Mouse (Mus musculus) neural tube, embryonic 15.5 days (tissue): ENCODE results near the gene Stx7. TPM values are rescaled to one million over a fixed set of nuclear protein-coding genes. Genes with fewer than 3 reads are reported as not detected.
"Not testable (repeated sequence)": the region's sequence is repeated elsewhere in the genome, so short reads cannot be mapped to it uniquely, and the experiment has no call there.

Experiments used
- ATAC-seq: fragments of 200-750 bp; cut with Nextera tagmentation; 2 replicates; pipeline ENCODE4 v1.8.0; 2017; ENCODE audit warnings: mild to moderate bottlenecking, moderate TSS enrichment, moderate library complexity; ENCODE audit not compliant: low FRiP score
- H3K27ac ChIP-seq: fragments of 300-500 bp; sonication (generic); replicated peaks from 2 replicates; pipeline ENCODE4 v1.5.1; 2015; ENCODE audit warnings: mild to moderate bottlenecking, inconsistent platforms
- H3K27me3 ChIP-seq: fragments of 300-500 bp; sonication (generic); replicated peaks from 2 replicates; pipeline ENCODE4 v1.6.1; 2015; ENCODE audit warnings: inconsistent platforms
- H3K36me3 ChIP-seq: fragments of 300-500 bp; sonication (generic); 2 replicates; pipeline ENCODE4 v1.6.1; 2015; ENCODE audit warnings: inconsistent platforms
- H3K4me1 ChIP-seq: fragments of 300-500 bp; sonication (generic); 2 replicates; pipeline ENCODE4 v1.6.1; 2015; ENCODE audit warnings: inconsistent platforms
- H3K4me2 ChIP-seq: fragments of 300-500 bp; sonication (generic); 2 replicates; pipeline ENCODE4 v1.6.1; 2015; ENCODE audit warnings: inconsistent platforms, mild to moderate bottlenecking, moderate library complexity
- H3K4me3 ChIP-seq: fragments of 300-500 bp; sonication (generic); replicated peaks from 2 replicates; pipeline ENCODE4 v1.5.1; 2015; ENCODE audit warnings: mild to moderate bottlenecking, inconsistent platforms
- H3K9ac ChIP-seq: fragments of 300-500 bp; sonication (generic); replicated peaks from 2 replicates; pipeline ENCODE4 v1.6.1; 2015; ENCODE audit warnings: mild to moderate bottlenecking, inconsistent platforms
- H3K9me3 ChIP-seq: fragments of 300-500 bp; sonication (generic); replicated peaks from 2 replicates; pipeline ENCODE4 v1.6.1; 2016; ENCODE audit warnings: inconsistent platforms
- WGBS: fragments of 180-500 bp; shearing (Covaris S2); methylation state at CpG from one replicate; pipeline ENCODE4 v1.1.7; 2015; ENCODE audit warnings: mixed read lengths; 5-methylcytosine and 5-hydroxymethylcytosine counted together
- polyA plus RNA-seq: library from polyadenylated mRNA; unstranded; fragments of >200 nt; fragmentation: Nextera tagmentation; extraction: Ambion mirVana; gene quantifications from 2 replicates; pipeline ENCODE4 v1.2.1, GENCODE M21; 2015

Gene Stx7
- 280 and 309 TPM in 2 replicates for polyA plus RNA-seq

GRCm38 (mm10) chr10:24149135-24149781 is at the start of gene Stx7:
Gene Stx7 (plus strand): TSS chr10:24149302.
- peak within 1 kb of the TSS; percentile 58 for H3K4me2 ChIP-seq
- peak; percentile 99 for ATAC-seq
- H3K27me3 ChIP-seq: no peaks in the 10 kb centered on the region
- H3K9ac ChIP-seq: peak within 1 kb of the TSS; percentile 71
- peak within 1 kb of the TSS; percentile 80 for H3K27ac ChIP-seq
- H3K4me3 ChIP-seq: peak within 1 kb of the TSS; percentile 81
- H3K36me3 ChIP-seq: no peaks in the 10 kb centered on the region
- no peaks in the 10 kb centered on the region for H3K9me3 ChIP-seq
- WGBS: 1% methylated on average over 38 of the region's 45 CpGs
- peaks cover 27% of the 10 kb centered on the region for H3K4me1 ChIP-seq

GRCm38 (mm10) chr10:24101812-24102211 is 47.3 kb upstream of the Stx7 start, which contains the start of gene Taar8c:
Gene Taar8c (minus strand): TSS chr10:24101912.
- not testable (repeated sequence) for H3K36me3 ChIP-seq, H3K9ac ChIP-seq, H3K4me1 ChIP-seq, H3K27me3 ChIP-seq, H3K4me3 ChIP-seq, H3K27ac ChIP-seq, H3K9me3 ChIP-seq, ATAC-seq, H3K4me2 ChIP-seq
- WGBS: 91% methylated on average over 1 of the region's 3 CpGs

DNA sequence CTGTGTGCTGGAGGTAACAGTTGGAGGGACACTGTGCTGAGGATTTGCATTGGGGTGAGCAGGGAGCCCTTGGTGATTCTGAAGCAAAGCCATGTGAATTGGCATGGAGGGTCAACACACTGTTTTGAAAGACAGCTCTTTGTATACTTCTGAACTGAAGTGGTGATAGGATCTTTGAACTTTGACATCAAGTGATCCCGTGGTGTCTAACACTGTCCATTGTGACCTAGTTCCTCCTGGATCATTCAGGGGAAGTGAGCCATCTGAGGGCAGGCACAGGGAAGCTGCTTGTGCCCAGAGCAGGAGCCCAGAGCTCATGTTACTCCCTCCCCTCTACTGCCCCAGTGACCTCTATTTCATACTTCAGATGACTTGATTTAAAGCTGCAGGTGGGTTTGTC is 45.8 kb upstream of the Stx7 start:
- 70% methylated on average over 1 of the region's 1 CpGs for WGBS
- H3K27ac ChIP-seq, H3K9me3 ChIP-seq: not testable (repeated sequence)

GRCm38 (mm10) chr10:24107747-24108146 is 41.4 kb upstream of the Stx7 start:
- H3K9ac ChIP-seq: no peak overlapping the region
- H3K4me3 ChIP-seq: no peak overlapping the region
- WGBS: 76% methylated on average over 5 of the region's 5 CpGs
- H3K36me3 ChIP-seq: no peaks in the 10 kb centered on the region
- no peaks in the 10 kb centered on the region for H3K4me1 ChIP-seq
- no peak for ATAC-seq
- H3K9me3 ChIP-seq: no peaks in the 10 kb centered on the region
- H3K27me3 ChIP-seq: no peaks in the 10 kb centered on the region
- H3K27ac ChIP-seq: no peak overlapping the region
- H3K4me2 ChIP-seq: no peak overlapping the region

More for the DNA sequence above, 45.8 kb upstream of the Stx7 start:
- H3K9ac ChIP-seq, H3K4me1 ChIP-seq, H3K27me3 ChIP-seq, H3K4me2 ChIP-seq, H3K4me3 ChIP-seq, ATAC-seq, H3K36me3 ChIP-seq: not testable (repeated sequence)

- Histone ChIP-seq H3K36me3 (no peaks in the 10 kb centered on the region), H3K4me2 (no peak overlapping the region), H3K9me3 (no peaks in the 10 kb centered on the region), H3K27me3 (no peaks in the 10 kb centered on the region), H3K4me3 (no peak overlapping the region), H3K27ac (no peak overlapping the region), H3K9ac (no peak overlapping the region), H3K4me1 (no peaks in the 10 kb centered on the region)
- WGBS: 67% methylated on average over 3 of the region's 3 CpGs
- no peak for ATAC-seq
Measured at GRCm38 (mm10) chr10:24108236-24108635, 40.9 kb upstream of the Stx7 start.

GRCm38 (mm10) chr10:24109434-24109833 is 39.7 kb upstream of the Stx7 start, which contains the start of gene Taar9:
Gene Taar9 (minus strand): TSS chr10:24109534.
- H3K9me3 ChIP-seq, H3K27ac ChIP-seq, ATAC-seq, H3K4me1 ChIP-seq, H3K9ac ChIP-seq, H3K27me3 ChIP-seq, H3K36me3 ChIP-seq, H3K4me3 ChIP-seq, H3K4me2 ChIP-seq: not testable (repeated sequence)
- WGBS: 85% methylated on average over 8 of the region's 8 CpGs

DNA sequence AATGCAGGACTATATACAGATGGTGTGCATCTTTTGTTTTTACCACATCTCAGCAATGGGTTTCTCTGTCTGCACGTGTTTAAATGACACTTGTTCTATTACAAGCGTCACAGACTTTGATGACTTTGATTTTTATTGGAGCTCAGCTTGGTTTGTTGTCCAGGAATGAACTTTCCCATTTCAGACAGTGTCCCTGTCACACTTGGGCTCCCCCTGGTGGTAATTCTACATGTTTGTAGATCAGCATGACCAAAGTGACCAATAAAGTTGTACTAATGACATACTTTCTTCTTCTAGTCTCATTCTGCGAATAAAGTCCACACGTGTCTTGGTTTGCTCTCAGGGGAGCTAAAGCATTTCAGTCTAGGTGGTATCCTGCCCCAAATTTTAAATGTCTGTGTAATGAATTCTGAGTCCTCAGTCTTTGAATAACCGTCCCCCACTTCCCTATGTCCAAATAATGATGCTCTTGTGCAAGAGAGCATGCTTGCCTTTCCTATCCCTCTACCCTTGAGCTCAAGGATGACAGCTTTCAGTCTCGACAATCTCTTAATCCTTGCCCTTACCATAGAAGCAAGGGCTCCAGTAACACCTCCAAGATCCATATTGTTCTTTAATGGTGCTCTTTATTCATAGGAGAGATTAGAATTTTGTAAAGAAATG is 37.9 kb upstream of the Stx7 start:
- 51% methylated on average over 6 of the region's 6 CpGs for WGBS
- Histone ChIP-seq H3K27me3 (no peaks in the 10 kb centered on the region), H3K4me1 (no peaks in the 10 kb centered on the region), H3K4me2 (no peak overlapping the region), H3K4me3 (no peak overlapping the region), H3K27ac (no peak overlapping the region), H3K9ac (no peak overlapping the region), H3K9me3 (no peaks in the 10 kb centered on the region), H3K36me3 (no peaks in the 10 kb centered on the region)
- no peak for ATAC-seq

GRCm38 (mm10) chr10:24131451-24132262 is 17.4 kb upstream of the Stx7 start:
- H3K27ac ChIP-seq: no peak overlapping the region
- no peak overlapping the region for H3K4me3 ChIP-seq
- ATAC-seq: peak; percentile 90
- H3K9me3 ChIP-seq: no peaks in the 10 kb centered on the region
- no peaks in the 10 kb centered on the region for H3K36me3 ChIP-seq
- WGBS: 21% methylated on average over 9 of the region's 9 CpGs
- peak overlapping the region; percentile 39; the same call in 1 of the 2 replicates for H3K4me2 ChIP-seq
- no peaks in the 10 kb centered on the region for H3K27me3 ChIP-seq
- no peaks in the 10 kb centered on the region for H3K4me1 ChIP-seq
- no peak overlapping the region for H3K9ac ChIP-seq

DNA sequence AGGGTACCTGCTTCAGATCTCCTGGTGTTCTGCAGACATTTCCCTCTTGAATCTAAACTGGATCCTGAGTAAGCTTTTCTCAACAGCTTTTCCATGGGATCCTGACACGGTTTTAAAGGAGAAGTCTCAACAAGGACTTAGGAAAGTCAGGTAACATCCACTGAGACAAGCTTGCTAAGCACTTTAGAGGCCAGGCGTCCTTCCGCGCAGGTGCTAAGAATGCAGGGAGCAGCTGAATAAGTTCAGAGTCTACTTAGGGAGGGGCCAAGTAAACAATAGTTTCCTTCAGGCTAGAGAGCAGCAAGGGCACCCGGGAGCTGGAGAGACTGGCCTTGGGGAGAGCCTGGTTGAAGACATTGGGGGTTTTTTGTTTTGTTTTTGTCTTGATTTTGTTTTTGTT is 16.8 kb upstream of the Stx7 start:
- Histone ChIP-seq H3K9ac (no peak overlapping the region), H3K36me3 (no peaks in the 10 kb centered on the region), H3K9me3 (no peaks in the 10 kb centered on the region), H3K27me3 (no peaks in the 10 kb centered on the region), H3K4me1 (no peaks in the 10 kb centered on the region), H3K27ac (no peak overlapping the region), H3K4me2 (no peak overlapping the region), H3K4me3 (no peak overlapping the region)
- WGBS: 17% methylated on average over 5 of the region's 5 CpGs
- ATAC-seq: no peak

DNA sequence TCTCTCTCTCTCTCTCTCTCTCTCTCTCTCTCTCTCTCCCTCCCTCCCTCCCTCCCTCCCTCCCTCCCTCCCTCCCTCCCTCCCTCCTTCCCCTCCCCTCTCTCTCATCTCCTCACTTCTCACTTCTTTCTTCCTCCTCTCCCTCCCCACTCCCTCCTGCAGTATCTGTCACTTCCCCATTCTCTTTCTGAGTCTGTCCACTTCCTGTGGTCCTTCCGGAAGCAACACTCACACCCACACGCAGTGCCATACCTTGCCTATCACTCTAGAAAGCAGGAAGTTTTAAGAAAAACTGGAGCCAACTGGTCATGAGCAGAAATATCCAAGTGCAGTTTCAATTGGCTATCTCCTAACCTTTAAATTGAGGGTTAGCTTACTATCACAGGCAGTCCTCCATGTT is 16.0 kb upstream of the Stx7 start:
- no peaks in the 10 kb centered on the region for H3K36me3 ChIP-seq
- no peaks in the 10 kb centered on the region for H3K9me3 ChIP-seq
- H3K4me3 ChIP-seq: no peak overlapping the region
- 74% methylated on average over 2 of the region's 2 CpGs for WGBS
- no peak overlapping the region for H3K27ac ChIP-seq
- no peak overlapping the region for H3K9ac ChIP-seq
- ATAC-seq: no peak
- H3K27me3 ChIP-seq: no peaks in the 10 kb centered on the region
- no peaks in the 10 kb centered on the region for H3K4me1 ChIP-seq
- H3K4me2 ChIP-seq: no peak overlapping the region

- no peak for ATAC-seq
- Histone ChIP-seq H3K27ac (no peak overlapping the region), H3K4me3 (no peak overlapping the region), H3K9me3 (no peaks in the 10 kb centered on the region), H3K4me1 (no peaks in the 10 kb centered on the region), H3K27me3 (no peaks in the 10 kb centered on the region), H3K36me3 (no peaks in the 10 kb centered on the region), H3K4me2 (no peak overlapping the region), H3K9ac (no peak overlapping the region)
- 67% methylated on average over 7 of the region's 7 CpGs for WGBS
Measured at GRCm38 (mm10) chr10:24134071-24134645, 14.9 kb upstream of the Stx7 start.
